Mouse (Mus musculus) liver, adult 2 months (tissue): ENCODE measurements around the gene Nova2. TPM values are rescaled to one million over a fixed set of nuclear protein-coding genes. Genes with fewer than 3 reads are reported as not detected.
A peak's percentile ranks its signal among the peaks of the same experiment; 100 is the strongest.

Experiments used
- DNase-seq: peaks from one replicate; pipeline ENCODE4 v3.0.0-alpha.2; 2011; ENCODE audit warnings: low read depth, low spot score; ENCODE audit errors: extremely low read depth
- H3K27ac ChIP-seq: fragments of 200-500 bp; replicated peaks from 2 replicates; pipeline ENCODE4 v1.5.1; 2012; ENCODE audit warnings: low read depth, mild to moderate bottlenecking, control low read depth, inconsistent platforms, low read length; ENCODE audit not compliant: insufficient read depth
- H3K27me3 ChIP-seq: fragments of 200-500 bp; 2 replicates; pipeline ENCODE4 v1.6.1; 2012; ENCODE audit warnings: mild to moderate bottlenecking, moderate library complexity, low read length, inconsistent platforms; ENCODE audit not compliant: control insufficient read depth, insufficient read depth
- H3K36me3 ChIP-seq: fragments of 200-500 bp; 2 replicates; pipeline ENCODE4 v1.6.1; 2012; ENCODE audit warnings: low read length, inconsistent platforms; ENCODE audit not compliant: control insufficient read depth, insufficient read depth
- H3K4me1 ChIP-seq: fragments of 200-500 bp; 2 replicates; pipeline ENCODE4 v1.6.1; 2011; ENCODE audit warnings: low read length; ENCODE audit not compliant: control insufficient read depth, insufficient read depth
- H3K4me3 ChIP-seq: fragments of 200-500 bp; 2 replicates; pipeline ENCODE4 v1.5.1; 2011; ENCODE audit warnings: low read depth, mild to moderate bottlenecking, control low read depth, low read length, moderate library complexity; ENCODE audit not compliant: insufficient read depth
- H3K79me2 ChIP-seq: fragments of 200-500 bp; 2 replicates; pipeline ENCODE4 v1.6.1; 2012; ENCODE audit warnings: inconsistent platforms, mild to moderate bottlenecking, low read length, moderate library complexity; ENCODE audit not compliant: control insufficient read depth, insufficient read depth
- H3K9ac ChIP-seq: fragments of 200-500 bp; 2 replicates; pipeline ENCODE4 v1.6.1; 2012; ENCODE audit warnings: low read depth, mild to moderate bottlenecking, control low read depth, inconsistent platforms, low read length
- CTCF ChIP-seq: fragments of 200-500 bp; IDR thresholded peaks from 2 replicates; pipeline ENCODE4 v1.5.1; 2011; ENCODE audit warnings: low read depth, low read length, control low read depth
- POLR2A ChIP-seq: fragments of 200-500 bp; IDR thresholded peaks from 2 replicates; pipeline ENCODE4 v1.6.1; 2011; ENCODE audit warnings: low read length, control low read depth; ENCODE audit not compliant: insufficient read depth; ENCODE audit errors: extremely low read depth
- WGBS: fragments of 180-500 bp; shearing (Covaris S2); methylation state at CpG from one replicate; pipeline ENCODE4 v1.1.7; 2018; 5-methylcytosine and 5-hydroxymethylcytosine counted together
- polyA plus RNA-seq: library from polyadenylated mRNA; depleted of rRNA; stranded (reverse); fragments of >200 nt; gene quantifications from 2 replicates; pipeline ENCODE4 v1.2.3, GENCODE M21; 2012
- total RNA-seq: library from RNA; depleted of rRNA; stranded (reverse); fragments of >200 nt; gene quantifications from 2 replicates; pipeline ENCODE4 v1.2.3, GENCODE M21; 2014

The Nova2 gene
- total and polyA plus RNA-seq, 2 experiments, result 0.09 to 0.24 TPM

DNA sequence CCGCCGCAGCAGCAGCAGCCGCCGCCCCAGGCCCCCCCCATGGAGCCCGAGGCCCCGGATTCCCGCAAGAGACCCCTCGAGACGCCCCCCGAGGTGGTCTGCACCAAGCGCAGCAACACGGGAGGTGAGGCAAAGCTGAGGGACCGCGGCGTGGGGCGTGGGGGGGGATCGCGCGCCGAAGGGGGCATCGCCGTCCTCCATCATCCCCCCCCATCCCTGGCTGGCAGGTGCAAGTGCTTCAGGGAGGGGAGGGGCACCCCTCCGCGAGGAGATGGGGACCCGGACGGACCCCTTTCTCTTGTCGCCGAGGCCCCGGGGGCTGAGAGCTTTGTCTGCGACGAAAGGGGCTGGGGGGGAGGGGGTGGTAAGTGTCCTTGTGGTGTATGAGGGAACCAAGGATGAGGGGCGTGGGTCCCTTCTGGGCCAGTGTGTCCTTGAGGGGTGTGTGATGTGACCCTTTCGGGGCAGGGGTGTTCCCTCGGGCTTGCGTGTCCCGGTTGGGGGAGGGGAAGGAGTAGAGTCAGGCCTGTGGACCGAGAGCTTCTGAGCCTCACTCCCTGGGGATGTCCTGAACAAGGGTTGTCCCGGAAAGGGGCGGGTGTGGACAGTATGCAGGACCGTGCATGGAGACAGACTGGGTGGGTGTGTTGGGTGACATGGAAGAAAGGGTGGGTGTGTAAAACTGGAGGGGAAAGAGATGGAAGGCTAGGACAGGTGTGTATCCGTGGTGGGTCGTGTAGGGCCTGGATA, 528 bp downstream of the Nova2 start:
- Histone ChIP-seq H3K27me3 (peaks cover 21% of the 10 kb centered on the region), H3K4me1 (no peaks in the 10 kb centered on the region; the same call in 1 of the 2 replicates), H3K9ac (peak overlapping the region; percentile 77), H3K4me3 (peak overlapping the region; percentile 75), H3K27ac (no peak overlapping the region; the same call in 1 of the 2 replicates), H3K36me3 (no peaks in the 10 kb centered on the region), H3K79me2 (no peaks in the 10 kb centered on the region)
- DNase-seq, result no peak
- TF ChIP-seq POLR2A (no peak), CTCF (no peak)
- WGBS, result 4% methylated on average over 39 of the region's 42 CpGs

DNA sequence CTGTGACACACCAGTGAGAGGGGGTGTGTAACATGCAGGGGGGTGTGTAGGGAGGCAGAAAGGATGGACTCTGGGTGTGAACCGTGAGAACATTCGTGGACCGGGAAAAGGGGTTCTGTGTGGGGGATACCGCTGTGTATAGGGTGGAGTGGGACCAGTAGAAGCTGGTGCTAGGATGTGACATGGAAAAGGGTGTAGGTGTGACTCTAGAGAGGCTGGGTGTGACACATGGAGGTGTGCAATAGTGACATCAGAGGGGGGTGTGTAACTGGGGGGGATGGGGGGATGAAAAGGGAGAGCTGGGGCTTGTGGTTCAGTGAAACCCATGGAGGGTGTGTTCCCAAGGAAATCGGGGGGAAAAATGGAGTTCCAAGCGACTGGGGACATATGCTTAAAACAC, 1.2 kb downstream of the Nova2 start:
- Histone ChIP-seq H3K4me1 (no peaks in the 10 kb centered on the region), H3K27ac (peak overlapping the region; percentile 71), H3K4me3 (no peak overlapping the region; the same call in 1 of the 2 replicates), H3K9ac (no peak overlapping the region), H3K79me2 (0 out of 2 replicates have a peak, but pooled peaks cover under 1% of the 10 kb centered on the region), H3K27me3 (peaks cover 21% of the 10 kb centered on the region), H3K36me3 (no peaks in the 10 kb centered on the region)
- WGBS, result 42% methylated on average over 6 of the region's 6 CpGs
- DNase-seq, result no peak
- TF ChIP-seq CTCF, result no peak
- no peak for TF ChIP-seq POLR2A

GRCm38 (mm10) chr7:18927759-18928158, 2.1 kb downstream of the Nova2 start:
- H3K9ac ChIP-seq, result 0 out of 2 replicates have a peak overlapping the region, but pooled peaks have one; percentile 3

GRCm38 (mm10) chr7:18942376-18942775, 16.7 kb downstream of the Nova2 start:
- DNase-seq, result no peak
- no peaks in the 10 kb centered on the region for H3K79me2 ChIP-seq
- WGBS, result 33% methylated on average over 1 of the region's 1 CpGs
- H3K36me3 ChIP-seq, result no peaks in the 10 kb centered on the region
- H3K9ac ChIP-seq, result no peak overlapping the region
- no peaks in the 10 kb centered on the region for H3K4me1 ChIP-seq
- peaks cover 5% of the 10 kb centered on the region; the same call in 1 of the 2 replicates for H3K27me3 ChIP-seq
- H3K27ac ChIP-seq, result no peak overlapping the region
- TF ChIP-seq POLR2A (no peak), CTCF (no peak)
- H3K4me3 ChIP-seq, result no peak overlapping the region

More at GRCm38 (mm10) chr7:18927759-18928158, 2.1 kb downstream of the Nova2 start:
- peak overlapping the region; percentile 20; the same call in 1 of the 2 replicates for H3K4me3 ChIP-seq
- peaks cover under 1% of the 10 kb centered on the region; the same call in 1 of the 2 replicates for H3K4me1 ChIP-seq
- peak overlapping the region; percentile 77 for H3K27ac ChIP-seq
- peaks cover 21% of the 10 kb centered on the region for H3K27me3 ChIP-seq
- WGBS, result 42% methylated on average over 3 of the region's 3 CpGs
- H3K79me2 ChIP-seq, result 0 out of 2 replicates have a peak, but pooled peaks cover 2% of the 10 kb centered on the region
- no peaks in the 10 kb centered on the region for H3K36me3 ChIP-seq
- TF ChIP-seq CTCF (no peak), POLR2A (no peak)
- no peak for DNase-seq

DNA sequence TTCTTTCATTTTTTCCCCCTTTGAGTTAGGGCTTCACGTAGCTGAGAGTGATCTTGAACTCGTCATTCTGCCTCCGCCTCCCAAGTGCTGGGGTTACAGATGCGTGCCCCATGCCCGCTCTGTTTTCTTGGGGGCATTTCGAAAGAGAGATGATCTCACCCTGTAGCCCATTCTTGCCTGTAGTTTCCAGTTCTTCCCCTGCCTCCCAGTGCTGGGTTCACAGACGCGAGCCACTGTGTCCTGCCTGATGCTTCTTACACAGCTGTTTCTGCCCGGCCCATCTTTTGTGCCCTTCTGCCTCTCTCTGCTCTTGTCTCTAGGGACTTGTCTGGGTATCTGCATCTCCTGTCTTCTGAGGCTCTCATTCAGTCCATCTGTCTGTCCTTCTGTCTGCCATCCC, 17.1 kb downstream of the Nova2 start:
- Histone ChIP-seq H3K9ac (no peak overlapping the region), H3K79me2 (no peaks in the 10 kb centered on the region), H3K27me3 (peaks cover 5% of the 10 kb centered on the region; the same call in 1 of the 2 replicates), H3K4me1 (no peaks in the 10 kb centered on the region), H3K4me3 (no peak overlapping the region), H3K36me3 (no peaks in the 10 kb centered on the region), H3K27ac (no peak overlapping the region)
- TF ChIP-seq CTCF (no peak), POLR2A (no peak)
- DNase-seq, result no peak
- WGBS, result 60% methylated on average over 9 of the region's 9 CpGs

DNA sequence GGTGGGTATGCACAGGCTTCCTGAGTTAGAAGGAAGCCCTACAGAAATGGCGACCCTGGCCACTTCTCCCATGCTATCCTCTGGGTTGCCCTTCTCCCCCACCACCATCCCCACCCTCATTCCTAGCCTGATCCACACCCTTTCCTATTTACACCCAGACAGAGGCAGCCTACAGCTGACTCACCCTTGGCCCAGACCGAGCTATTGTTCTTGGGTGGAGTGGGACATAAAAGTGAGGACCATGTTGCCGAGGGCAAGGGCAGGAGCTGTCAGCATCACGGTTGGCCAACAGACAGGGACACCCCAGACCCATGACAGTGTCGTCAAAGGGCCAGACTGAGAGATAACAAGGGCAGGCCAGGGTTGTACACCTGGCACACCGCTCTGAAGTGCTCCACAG, 22.5 kb downstream of the Nova2 start:
- peaks cover 2% of the 10 kb centered on the region; the same call in 1 of the 2 replicates for H3K27me3 ChIP-seq
- TF ChIP-seq CTCF (no peak), POLR2A (no peak)
- H3K27ac ChIP-seq, result peak overlapping the region; percentile 59
- no peak overlapping the region for H3K4me3 ChIP-seq
- H3K9ac ChIP-seq, result no peak overlapping the region
- H3K36me3 ChIP-seq, result no peaks in the 10 kb centered on the region
- no peak for DNase-seq
- H3K79me2 ChIP-seq, result no peaks in the 10 kb centered on the region
- no peaks in the 10 kb centered on the region for H3K4me1 ChIP-seq
- 64% methylated on average over 6 of the region's 6 CpGs for WGBS
